Mouse (Mus musculus) lung, adult 2 months (tissue): ENCODE results near the gene Cdc5l.
A peak's percentile ranks its signal among the peaks of the same experiment; 100 is the strongest.

Experiments used
- CTCF ChIP-seq: fragments of 200-500 bp; IDR thresholded peaks from 2 replicates; pipeline ENCODE4 v1.5.1; 2011; ENCODE audit warnings: mild to moderate bottlenecking, low read length, control low read depth; ENCODE audit not compliant: insufficient read depth
- POLR2A ChIP-seq: fragments of 200-500 bp; IDR thresholded peaks from 2 replicates; pipeline ENCODE4 v1.6.1; 2011; ENCODE audit warnings: low read depth, mild to moderate bottlenecking, control low read depth, low read length, borderline replicate concordance; ENCODE audit errors: extremely low read depth

DNA sequence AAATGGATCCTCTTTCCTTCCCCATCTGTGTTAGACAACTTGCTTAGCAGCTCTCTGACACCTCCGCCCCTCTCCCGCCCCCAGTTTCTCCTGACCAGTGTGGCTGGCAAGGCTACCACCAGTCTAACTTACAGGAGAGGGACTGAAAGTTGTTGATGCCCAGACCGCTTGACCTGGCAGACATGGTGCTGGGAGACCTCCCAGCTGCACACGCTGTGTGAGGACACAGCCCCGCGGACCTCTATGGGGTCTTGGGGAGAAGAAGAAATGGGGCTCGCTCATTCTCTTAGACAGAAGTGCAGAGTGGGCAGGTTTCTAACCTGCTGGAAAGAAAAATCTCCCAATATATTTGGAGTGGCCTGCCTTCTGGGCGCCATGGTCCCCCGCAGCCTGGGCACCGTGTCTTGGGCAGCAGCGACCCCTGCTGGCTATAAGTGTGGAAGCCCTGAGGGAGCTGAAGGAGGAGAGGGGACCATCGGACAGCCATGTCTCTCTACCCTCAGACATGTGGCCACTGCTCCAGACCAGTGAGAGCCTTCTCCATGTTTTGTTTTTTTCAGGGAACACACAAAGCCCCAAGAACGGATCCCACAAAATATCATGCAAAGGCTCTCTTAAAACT, 59.4 kb downstream of the Cdc5l start:
- TF ChIP-seq CTCF (peak; percentile 61), POLR2A (no peak)
